Mouse (Mus musculus): ENCODE results near the gene Frrs1l.

Frrs1l gene

GRCm38 (mm10) chr4:56943258-56943657, 46.9 kb downstream of the Frrs1l start:
- ChIA-PET CTCF (no interaction called here), POLR2A (interaction anchor here in 3 of 4 experiments (0.5 to 8.2 kb wide), 10 partner anchors 8 to 77 kb away, joined by 3 to 105 read pairs (median 6); no protein-coding TSS in a partner anchor)

- CTCF ChIA-PET = no interaction called here
- POLR2A ChIA-PET = interaction anchor here in 2 of 4 experiments (1.0 to 8.2 kb wide), 10 partner anchors 10 to 76 kb away, joined by 3 to 105 read pairs (median 10); no protein-coding TSS in a partner anchor
These were observed 47.6 kb downstream of the Frrs1l start for GRCm38 (mm10) chr4:56942567-56942966.

- POLR2A ChIA-PET = interaction anchor here in 3 of 4 experiments (0.8 to 8.6 kb wide), 26 partner anchors 7 to 76 kb away, joined by 3 to 105 read pairs (median 4); partner anchors contain the start of genes Ctnnal1 (in 1 of the 3) and Tmem245 (in 1 of the 3)
- CTCF ChIA-PET = interaction anchor here in 2 of 4 experiments (0.7 to 1.0 kb wide), 2 partner anchors 9 to 75 kb away, joined by 3 read pairs; no protein-coding TSS in a partner anchor
These were observed 48.7 kb downstream of the Frrs1l start for GRCm38 (mm10) chr4:56941481-56941880.

- CTCF ChIA-PET = interaction anchor here in 2 of 4 experiments (0.6 to 1.0 kb wide), 2 partner anchors 92 to 156 kb away, joined by 3 to 4 read pairs; no protein-coding TSS in a partner anchor
- POLR2A ChIA-PET = interaction anchor here in 3 of 4 experiments (0.5 to 8.6 kb wide), 13 partner anchors 8 to 783 kb away, joined by 3 to 70 read pairs (median 4); partner anchors contain the start of gene Tmem245 (in 1 of the 3)
These were observed 53.1 kb downstream of the Frrs1l start for GRCm38 (mm10) chr4:56937136-56937535.

GRCm38 (mm10) chr4:56935327-56935726, 54.9 kb downstream of the Frrs1l start:
- POLR2A ChIA-PET = interaction anchor here in 3 of 4 experiments (0.9 to 8.6 kb wide), 12 partner anchors 8 to 1460 kb away, joined by 3 to 99 read pairs (median 4); partner anchors contain the start of gene Tmem245 (in 1 of the 3)
- CTCF ChIA-PET = interaction anchor here in 2 of 4 experiments (0.6 kb wide), 2 partner anchors 20 to 31 kb away, joined by 3 read pairs; no protein-coding TSS in a partner anchor

GRCm38 (mm10) chr4:56933154-56933553, 57.0 kb downstream of the Frrs1l start:
- POLR2A ChIA-PET = interaction anchor here in 3 of 4 experiments (0.6 to 8.6 kb wide), 16 partner anchors 10 to 508 kb away, joined by 3 to 99 read pairs (median 4); partner anchors contain the start of genes Actl7b (in 1 of the 3) and Tmem245 (in 1 of the 3)

GRCm38 (mm10) chr4:56932096-56932495, 58.1 kb downstream of the Frrs1l start:
- CTCF ChIA-PET = interaction anchor here in 3 of 4 experiments (0.6 to 1.4 kb wide), 8 partner anchors 9 to 106 kb away, joined by 3 to 4 read pairs (median 3); no protein-coding TSS in a partner anchor
- POLR2A ChIA-PET = interaction anchor here (0.6 to 7.8 kb wide), 25 partner anchors 9 to 130 kb away, joined by 3 to 99 read pairs (median 4); partner anchors contain the start of genes Ctnnal1 (in 1 of the 4), Elp1 (in 1 of the 4) and Fam206a (in 1 of the 4)

More at GRCm38 (mm10) chr4:56933154-56933553, 57.0 kb downstream of the Frrs1l start:
- CTCF ChIA-PET = interaction anchor here in 3 of 4 experiments (0.6 to 1.3 kb wide), 7 partner anchors 12 to 1611 kb away, joined by 3 to 10 read pairs (median 4); no protein-coding TSS in a partner anchor

- CTCF ChIA-PET = interaction anchor here in 3 of 4 experiments (0.6 to 1.3 kb wide), 3 partner anchors 14 to 251 kb away, joined by 3 read pairs; no protein-coding TSS in a partner anchor
- POLR2A ChIA-PET = interaction anchor here in 2 of 4 experiments (0.6 to 7.8 kb wide), 16 partner anchors 8 to 65 kb away, joined by 3 to 99 read pairs (median 4); partner anchors contain the start of genes Ctnnal1 (in 1 of the 2) and Tmem245 (in 1 of the 2)
These were observed 59.9 kb downstream of the Frrs1l start for GRCm38 (mm10) chr4:56930312-56930711.

GRCm38 (mm10) chr4:56926971-56927370, 63.2 kb downstream of the Frrs1l start:
- ChIA-PET CTCF (interaction anchor here in 1 of 4 experiments (0.9 kb wide), 1 partner anchor 13 kb away, joined by 3 read pairs; no protein-coding TSS in a partner anchor), POLR2A (interaction anchor here in 2 of 4 experiments (1.0 to 2.5 kb wide), 10 partner anchors 8 to 125 kb away, joined by 3 to 13 read pairs (median 6); partner anchors contain the start of genes Elp1 (in 1 of the 2) and Fam206a (in 1 of the 2))

GRCm38 (mm10) chr4:56922229-56922628, 68.0 kb downstream of the Frrs1l start:
- ChIA-PET CTCF (no interaction called here), POLR2A (interaction anchor here in 3 of 4 experiments (0.6 to 1.8 kb wide), 17 partner anchors 8 to 923 kb away, joined by 3 to 9 read pairs (median 5); no protein-coding TSS in a partner anchor)

- POLR2A ChIA-PET = interaction anchor here in 2 of 4 experiments (0.5 to 8.8 kb wide), 8 partner anchors 11 to 129 kb away, joined by 3 to 61 read pairs (median 4); partner anchors contain the start of gene Ctnnal1 (in 1 of the 2)
- CTCF ChIA-PET = interaction anchor here in 2 of 4 experiments (0.6 to 1.3 kb wide), 3 partner anchors 14 to 18 kb away, joined by 3 to 4 read pairs (median 4); no protein-coding TSS in a partner anchor
These were observed 74.4 kb downstream of the Frrs1l start for GRCm38 (mm10) chr4:56915732-56916325.

GRCm38 (mm10) chr4:56914761-56915160, 75.4 kb downstream of the Frrs1l start:
- CTCF ChIA-PET = interaction anchor here in 3 of 4 experiments (0.6 to 1.3 kb wide), 4 partner anchors 13 to 361 kb away, joined by 3 to 7 read pairs (median 4); no protein-coding TSS in a partner anchor

GRCm38 (mm10) chr4:56914338-56914737, 75.9 kb downstream of the Frrs1l start:
- ChIA-PET CTCF (interaction anchor here in 1 of 4 experiments (0.9 to 2.0 kb wide), 3 partner anchors 12 to 361 kb away, joined by 3 to 7 read pairs (median 4); no protein-coding TSS in a partner anchor), POLR2A (interaction anchor here (0.7 to 8.8 kb wide), 17 partner anchors 9 to 206 kb away, joined by 3 to 61 read pairs (median 4); partner anchors contain the start of gene Ctnnal1 (in 1 of the 4))

More at GRCm38 (mm10) chr4:56914761-56915160, 75.4 kb downstream of the Frrs1l start:
- POLR2A ChIA-PET = interaction anchor here (0.7 to 8.8 kb wide), 17 partner anchors 8 to 112 kb away, joined by 3 to 61 read pairs (median 4); partner anchors contain the start of gene Ctnnal1 (in 2 of the 4)

GRCm38 (mm10) chr4:56912382-56913001, 77.7 kb downstream of the Frrs1l start:
- POLR2A ChIA-PET = interaction anchor here in 2 of 4 experiments (0.6 to 8.8 kb wide), 14 partner anchors 10 to 138 kb away, joined by 3 to 61 read pairs (median 4); partner anchors contain the start of gene Ctnnal1 (in 1 of the 2)

GRCm38 (mm10) chr4:56909568-56909967, 80.6 kb downstream of the Frrs1l start:
- ChIA-PET CTCF (interaction anchor here in 1 of 4 experiments (0.6 kb wide), 1 partner anchor 11 kb away, joined by 3 read pairs; no protein-coding TSS in a partner anchor), POLR2A (interaction anchor here in 1 of 4 experiments (1.3 to 2.0 kb wide), 5 partner anchors 9 to 36 kb away, joined by 4 to 9 read pairs (median 4); no protein-coding TSS in a partner anchor)

More at GRCm38 (mm10) chr4:56912382-56913001, 77.7 kb downstream of the Frrs1l start:
- CTCF ChIA-PET = interaction anchor here in 3 of 4 experiments (0.7 to 2.0 kb wide), 3 partner anchors 10 to 85 kb away, joined by 3 to 8 read pairs (median 7); no protein-coding TSS in a partner anchor

- CTCF ChIA-PET = no interaction called here
- POLR2A ChIA-PET = interaction anchor here in 3 of 4 experiments (0.7 to 1.6 kb wide), 5 partner anchors 11 to 114 kb away, joined by 3 to 11 read pairs (median 6); no protein-coding TSS in a partner anchor
These were observed 82.5 kb downstream of the Frrs1l start for GRCm38 (mm10) chr4:56907671-56908070.

All from embryonic stem cell, embryonic (primary cell).